Mouse (Mus musculus): ENCODE measurements around the gene Sipa1l3. TPM values are rescaled to one million over a fixed set of nuclear protein-coding genes. Genes with fewer than 3 reads are reported as not detected.
A peak's percentile ranks its signal among the peaks of the same experiment; 100 is the strongest.

Sipa1l3 gene
- polyA plus RNA-seq, 1 experiment = 63.3 TPM

DNA sequence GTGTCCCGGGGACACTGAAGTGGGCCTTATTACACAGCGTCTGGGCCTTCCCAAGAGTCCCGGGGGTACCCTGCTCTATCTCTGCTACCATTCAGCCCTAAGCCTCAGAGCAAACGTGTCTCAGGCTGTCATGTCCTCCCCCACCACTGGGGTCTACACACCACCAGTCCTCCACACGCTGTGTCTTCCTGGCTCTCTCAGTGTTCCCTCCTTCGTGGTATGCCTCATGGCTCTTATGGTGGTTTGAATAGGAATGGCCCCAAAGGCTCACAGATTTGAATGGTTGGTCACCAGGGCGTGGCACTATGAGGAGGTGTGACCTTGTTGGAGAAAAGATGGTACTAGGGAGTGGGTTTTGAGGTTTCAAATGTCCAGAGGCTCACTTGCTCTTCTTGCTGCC, 43.4 kb downstream of the Sipa1l3 start:
- Histone ChIP-seq H3K4me3 (replicated peaks; ENCODE audit: insufficient read depth, low read depth, low read length) (no peak overlapping the region), H3K27me3 (ENCODE audit: control insufficient read depth, insufficient read depth, low read length) (no peaks in the 10 kb centered on the region), H3K4me1 (ENCODE audit: control insufficient read depth, insufficient read depth, low read length) (peaks cover 50% of the 10 kb centered on the region), H3K27ac (ENCODE audit: insufficient read depth, low read length) (no peak overlapping the region)
- WGBS = 90% methylated on average over 7 of the region's 7 CpGs
- TF ChIP-seq POLR2A (IDR thresholded peaks at IDR 0.05; ENCODE audit: borderline replicate concordance, insufficient read depth, low read length) (no peak), CTCF (IDR thresholded peaks at IDR 0.05; ENCODE audit: borderline replicate concordance, insufficient read depth, low read depth, low read length) (no peak)
- DNase-seq = no peak

DNA sequence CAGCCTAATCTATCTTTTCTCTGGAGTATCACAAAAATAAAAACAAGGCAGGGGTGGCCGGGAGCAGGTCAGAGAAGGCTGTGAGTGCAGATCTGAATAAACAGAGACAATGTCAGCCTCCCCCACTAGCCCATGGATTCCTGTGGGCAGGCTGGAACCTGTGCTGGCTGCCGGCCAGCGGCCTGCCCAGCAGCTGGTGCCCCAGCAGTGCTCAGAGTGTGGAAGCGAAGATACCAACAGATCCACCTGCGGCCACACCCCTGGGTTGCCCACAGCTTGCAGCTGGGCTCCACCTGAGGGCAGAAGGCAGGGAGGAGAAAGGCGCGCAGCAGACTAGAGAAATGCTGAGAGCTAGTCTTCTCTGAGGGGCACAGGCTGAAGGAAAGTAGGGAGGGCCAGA, 47.1 kb downstream of the Sipa1l3 start:
- no peak for DNase-seq
- no peaks in the 10 kb centered on the region for H3K27me3 ChIP-seq (ENCODE audit: control insufficient read depth, insufficient read depth, low read length)
- peak overlapping the region; percentile 28; the same call in 1 of the 2 replicates for H3K27ac ChIP-seq (ENCODE audit: insufficient read depth, low read length)
- 38% methylated on average over 7 of the region's 7 CpGs for WGBS
- H3K4me1 ChIP-seq (ENCODE audit: control insufficient read depth, insufficient read depth, low read length) = peaks cover 55% of the 10 kb centered on the region
- TF ChIP-seq CTCF (IDR thresholded peaks at IDR 0.05; ENCODE audit: borderline replicate concordance, insufficient read depth, low read depth, low read length) = no peak
- TF ChIP-seq POLR2A (IDR thresholded peaks at IDR 0.05; ENCODE audit: borderline replicate concordance, insufficient read depth, low read length) = no peak
- no peak overlapping the region for H3K4me3 ChIP-seq (replicated peaks; ENCODE audit: insufficient read depth, low read depth, low read length)

DNA sequence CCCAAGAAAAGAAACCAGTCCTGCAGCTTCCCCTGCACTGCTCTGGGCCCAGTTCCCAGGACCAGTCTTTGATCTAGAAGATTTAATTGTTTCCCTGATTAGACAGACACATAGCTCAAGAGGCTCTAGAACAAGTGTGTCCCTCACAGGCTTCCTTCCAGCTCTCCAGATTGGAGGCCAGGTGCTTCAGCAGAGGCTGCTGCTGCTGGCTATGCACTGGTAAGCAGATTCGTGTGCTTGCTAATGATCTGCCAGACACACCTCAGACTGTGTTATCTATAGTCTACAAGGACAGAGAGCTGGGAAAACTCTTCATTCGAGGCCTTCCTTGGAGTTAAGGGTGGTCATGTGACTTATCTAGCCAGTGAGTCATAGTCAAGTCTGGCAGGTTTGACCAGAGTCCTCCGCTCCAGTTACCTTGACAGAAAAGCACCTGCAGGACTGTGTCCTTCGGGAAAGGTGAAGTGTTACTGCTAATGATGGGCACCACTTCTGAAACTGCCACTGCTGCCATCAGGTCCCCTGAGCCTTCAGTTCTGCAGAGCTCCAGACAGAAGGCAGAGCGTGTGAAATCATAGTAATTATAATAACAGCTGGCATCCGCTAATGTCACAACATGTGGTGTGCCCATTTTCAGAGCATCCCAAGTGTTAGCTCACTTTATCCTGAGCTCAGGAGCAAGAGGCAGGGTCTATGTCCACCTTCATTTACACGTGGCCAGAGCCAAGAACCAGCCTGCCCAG, 48.7 kb downstream of the Sipa1l3 start:
- no peaks in the 10 kb centered on the region for H3K27me3 ChIP-seq (ENCODE audit: control insufficient read depth, insufficient read depth, low read length)
- DNase-seq = no peak
- WGBS = 32% methylated on average over 7 of the region's 7 CpGs
- no peak overlapping the region for H3K4me3 ChIP-seq (replicated peaks; ENCODE audit: insufficient read depth, low read depth, low read length)
- H3K4me1 ChIP-seq (ENCODE audit: control insufficient read depth, insufficient read depth, low read length) = peaks cover 60% of the 10 kb centered on the region
- TF ChIP-seq CTCF (IDR thresholded peaks at IDR 0.05; ENCODE audit: borderline replicate concordance, insufficient read depth, low read depth, low read length) = no peak
- no peak for TF ChIP-seq POLR2A (IDR thresholded peaks at IDR 0.05; ENCODE audit: borderline replicate concordance, insufficient read depth, low read length)
- 0 out of 2 replicates have a peak overlapping the region, but pooled peaks have one; percentile 6 for H3K27ac ChIP-seq (ENCODE audit: insufficient read depth, low read length)

DNA sequence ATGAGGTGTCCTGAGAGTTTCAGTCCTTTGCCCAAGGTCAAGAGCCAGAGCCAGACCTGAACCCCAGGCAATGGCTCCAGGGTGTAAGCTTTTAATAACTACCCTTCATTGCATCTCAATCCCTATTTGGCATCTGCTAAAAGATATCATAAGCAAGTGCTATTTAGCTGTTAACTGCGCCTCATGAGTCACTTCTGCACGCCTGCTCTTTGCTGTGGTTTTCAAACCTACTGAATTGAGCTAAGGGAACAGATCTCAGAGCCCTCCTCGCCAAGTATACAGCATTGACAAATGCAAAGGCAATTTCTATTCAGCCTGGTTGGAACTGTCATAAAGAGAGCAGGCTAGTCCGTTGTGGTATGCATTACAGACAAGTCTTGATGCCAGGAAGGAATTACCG, 49.8 kb downstream of the Sipa1l3 start:
- H3K27me3 ChIP-seq (ENCODE audit: control insufficient read depth, insufficient read depth, low read length) = no peaks in the 10 kb centered on the region
- no peak for DNase-seq
- WGBS = 86% methylated on average over 5 of the region's 5 CpGs
- TF ChIP-seq CTCF (IDR thresholded peaks at IDR 0.05; ENCODE audit: borderline replicate concordance, insufficient read depth, low read depth, low read length) = no peak
- no peak for TF ChIP-seq POLR2A (IDR thresholded peaks at IDR 0.05; ENCODE audit: borderline replicate concordance, insufficient read depth, low read length)
- peaks cover 60% of the 10 kb centered on the region for H3K4me1 ChIP-seq (ENCODE audit: control insufficient read depth, insufficient read depth, low read length)
- H3K27ac ChIP-seq (ENCODE audit: insufficient read depth, low read length) = no peak overlapping the region
- H3K4me3 ChIP-seq (replicated peaks; ENCODE audit: insufficient read depth, low read depth, low read length) = no peak overlapping the region

DNA sequence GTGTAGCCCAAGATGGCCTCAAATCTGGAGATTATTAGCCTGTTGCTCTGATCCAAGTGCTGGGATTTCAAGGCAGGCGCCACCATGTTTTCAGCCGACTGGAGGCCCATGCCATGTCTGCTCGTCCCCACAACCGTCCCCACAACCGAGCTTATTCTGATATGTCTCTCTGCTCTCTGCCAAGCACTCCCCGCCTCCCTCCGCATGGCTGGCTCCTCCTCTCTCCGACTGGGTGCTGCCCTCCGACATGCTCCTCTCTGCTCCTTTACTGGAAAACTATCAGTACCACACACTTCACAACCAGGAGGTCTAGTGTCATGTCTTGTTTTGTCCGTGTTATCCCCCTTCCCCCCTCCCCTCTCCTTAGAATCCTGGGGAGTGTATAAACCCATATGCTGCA, 51.9 kb downstream of the Sipa1l3 start:
- DNase-seq = no peak
- TF ChIP-seq POLR2A (IDR thresholded peaks at IDR 0.05; ENCODE audit: borderline replicate concordance, insufficient read depth, low read length) (no peak), CTCF (IDR thresholded peaks at IDR 0.05; ENCODE audit: borderline replicate concordance, insufficient read depth, low read depth, low read length) (no peak)
- no peaks in the 10 kb centered on the region for H3K27me3 ChIP-seq (ENCODE audit: control insufficient read depth, insufficient read depth, low read length)
- H3K4me3 ChIP-seq (replicated peaks; ENCODE audit: insufficient read depth, low read depth, low read length) = no peak overlapping the region
- 63% methylated on average over 10 of the region's 10 CpGs for WGBS
- peaks cover 61% of the 10 kb centered on the region for H3K4me1 ChIP-seq (ENCODE audit: control insufficient read depth, insufficient read depth, low read length)
- no peak overlapping the region for H3K27ac ChIP-seq (ENCODE audit: insufficient read depth, low read length)

DNA sequence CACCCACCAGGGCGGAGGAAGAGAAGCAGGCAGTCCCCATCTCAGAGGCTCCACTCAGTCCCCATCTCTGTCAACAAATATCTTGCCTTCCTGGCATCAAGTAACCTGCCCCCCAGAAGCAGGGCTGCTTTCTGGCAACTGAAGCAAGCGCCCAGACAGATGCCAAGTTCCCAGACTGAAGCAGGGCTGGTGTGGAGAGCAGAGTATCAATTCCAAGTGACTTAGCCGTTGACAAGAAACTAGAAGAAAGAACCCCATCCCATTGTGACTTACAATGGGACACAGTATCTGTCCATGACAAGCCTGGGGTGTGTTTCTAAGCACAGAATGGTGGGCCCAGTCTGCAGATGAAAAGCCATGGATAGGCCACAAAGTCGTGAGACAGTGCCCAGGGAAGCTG, 52.7 kb downstream of the Sipa1l3 start:
- H3K27me3 ChIP-seq (ENCODE audit: control insufficient read depth, insufficient read depth, low read length) = no peaks in the 10 kb centered on the region
- H3K27ac ChIP-seq (ENCODE audit: insufficient read depth, low read length) = no peak overlapping the region
- WGBS = 64% methylated on average over 4 of the region's 4 CpGs
- H3K4me3 ChIP-seq (replicated peaks; ENCODE audit: insufficient read depth, low read depth, low read length) = no peak overlapping the region
- no peak for DNase-seq
- no peak for TF ChIP-seq CTCF (IDR thresholded peaks at IDR 0.05; ENCODE audit: borderline replicate concordance, insufficient read depth, low read depth, low read length)
- H3K4me1 ChIP-seq (ENCODE audit: control insufficient read depth, insufficient read depth, low read length) = peaks cover 57% of the 10 kb centered on the region

DNA sequence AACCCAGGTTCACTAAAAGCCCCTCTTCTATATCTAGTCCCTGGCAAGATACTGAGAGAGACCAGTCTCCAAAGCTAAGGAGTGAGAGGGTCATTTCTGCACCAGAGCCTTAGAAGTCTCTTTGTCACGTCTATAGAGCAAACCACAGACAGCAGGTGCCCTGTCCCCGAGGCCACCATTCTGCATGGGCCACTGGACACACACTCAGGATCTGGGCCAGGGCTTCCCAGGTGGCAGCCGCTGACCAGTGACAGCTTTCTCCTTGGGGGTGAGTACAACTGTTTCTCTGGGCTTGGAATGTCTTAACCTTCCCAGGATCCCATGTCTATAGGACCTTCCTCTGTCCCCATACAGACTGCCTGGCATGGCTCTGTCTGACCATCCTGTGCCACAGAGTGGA, 55.6 kb downstream of the Sipa1l3 start:
- Histone ChIP-seq H3K27me3 (ENCODE audit: control insufficient read depth, insufficient read depth, low read length) (no peaks in the 10 kb centered on the region), H3K4me3 (replicated peaks; ENCODE audit: insufficient read depth, low read depth, low read length) (no peak overlapping the region), H3K4me1 (ENCODE audit: control insufficient read depth, insufficient read depth, low read length) (peaks cover 60% of the 10 kb centered on the region), H3K27ac (ENCODE audit: insufficient read depth, low read length) (peak overlapping the region; percentile 42; the same call in 1 of the 2 replicates)
- no peak for DNase-seq
- no peak for TF ChIP-seq CTCF (IDR thresholded peaks at IDR 0.05; ENCODE audit: borderline replicate concordance, insufficient read depth, low read depth, low read length)
- no peak for TF ChIP-seq POLR2A (IDR thresholded peaks at IDR 0.05; ENCODE audit: borderline replicate concordance, insufficient read depth, low read length)
- WGBS = 10% methylated on average over 3 of the region's 3 CpGs

DNA sequence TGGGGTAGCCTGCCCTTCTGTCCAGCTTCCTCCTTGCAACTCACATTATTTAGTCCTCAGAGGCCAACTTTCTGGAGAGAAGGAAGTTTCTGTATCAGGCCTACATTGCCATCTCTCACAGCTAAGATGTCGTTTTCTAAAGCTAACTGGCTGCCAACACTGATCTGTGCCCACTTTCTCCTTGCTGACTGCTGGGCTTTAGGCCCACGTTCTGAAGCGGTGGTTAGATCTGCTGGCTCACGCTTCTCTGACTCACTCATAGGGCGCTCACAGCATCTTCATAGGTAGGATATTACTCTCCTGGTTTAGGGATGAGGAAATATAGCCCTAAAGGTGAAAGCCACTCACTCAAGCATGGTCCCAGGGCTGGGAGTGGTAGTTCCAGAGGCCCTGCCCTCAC, 56.3 kb downstream of the Sipa1l3 start:
- no peak for TF ChIP-seq POLR2A (IDR thresholded peaks at IDR 0.05; ENCODE audit: borderline replicate concordance, insufficient read depth, low read length)
- TF ChIP-seq CTCF (IDR thresholded peaks at IDR 0.05; ENCODE audit: borderline replicate concordance, insufficient read depth, low read depth, low read length) = no peak
- Histone ChIP-seq H3K4me1 (ENCODE audit: control insufficient read depth, insufficient read depth, low read length) (peaks cover 58% of the 10 kb centered on the region), H3K27me3 (ENCODE audit: control insufficient read depth, insufficient read depth, low read length) (no peaks in the 10 kb centered on the region), H3K4me3 (replicated peaks; ENCODE audit: insufficient read depth, low read depth, low read length) (no peak overlapping the region), H3K27ac (ENCODE audit: insufficient read depth, low read length) (peak overlapping the region; percentile 42; the same call in 1 of the 2 replicates)
- no peak for DNase-seq
- 18% methylated on average over 5 of the region's 5 CpGs for WGBS
